Mouse (Mus musculus) intestine, postnatal 0 days (tissue): ENCODE results near the gene Galnt10. TPM values are rescaled to one million over a fixed set of nuclear protein-coding genes. Genes with fewer than 3 reads are reported as not detected.

Source experiments
- ATAC-seq: fragments of 200-750 bp; cut with Nextera tagmentation; 2 replicates; pipeline ENCODE4 v1.8.0; 2017; ENCODE audit warnings: mild to moderate bottlenecking, moderate TSS enrichment, moderate library complexity
- H3K27ac ChIP-seq: fragments of 300-500 bp; sonication (generic); 2 replicates; pipeline ENCODE4 v1.5.1; 2014; ENCODE audit warnings: mild to moderate bottlenecking, low read depth, low read length, moderate library complexity
- H3K27me3 ChIP-seq: fragments of 300-500 bp; sonication (generic); replicated peaks from 2 replicates; pipeline ENCODE4 v1.6.1; 2014; ENCODE audit warnings: low read length, mixed read lengths; ENCODE audit not compliant: control insufficient read depth, insufficient read depth
- H3K36me3 ChIP-seq: fragments of 300-500 bp; sonication (generic); 2 replicates; pipeline ENCODE4 v1.6.1; 2014; ENCODE audit warnings: mild to moderate bottlenecking, moderate library complexity; ENCODE audit not compliant: control insufficient read depth, insufficient read depth
- H3K4me1 ChIP-seq: fragments of 300-500 bp; sonication (generic); replicated peaks from 2 replicates; pipeline ENCODE4 v1.6.1; 2014; ENCODE audit warnings: antibody characterized with exemption, low read length, mixed read lengths; ENCODE audit not compliant: control insufficient read depth, insufficient read depth
- H3K4me2 ChIP-seq: fragments of 300-500 bp; sonication (generic); replicated peaks from 2 replicates; pipeline ENCODE4 v1.6.1; 2014; ENCODE audit warnings: low read depth, mild to moderate bottlenecking, moderate library complexity
- H3K4me3 ChIP-seq: fragments of 300-500 bp; sonication (generic); 2 replicates; pipeline ENCODE4 v1.5.1; 2014; ENCODE audit warnings: low read depth, low read length
- H3K9ac ChIP-seq: fragments of 300-500 bp; sonication (generic); 2 replicates; pipeline ENCODE4 v1.6.1; 2014; ENCODE audit warnings: mild to moderate bottlenecking, low read depth, low read length
- H3K9me3 ChIP-seq: fragments of 300-500 bp; sonication (generic); 2 replicates; pipeline ENCODE4 v1.6.1; 2016; ENCODE audit warnings: mixed run types; ENCODE audit not compliant: control insufficient read depth
- CTCF ChIP-seq: sonication (generic); IDR thresholded peaks from 2 replicates; pipeline ENCODE4 v1.5.1; 2016; ENCODE audit warnings: low read depth, mild to moderate bottlenecking, control low read depth, antibody characterized with exemption, moderate library complexity
- WGBS: fragments of 180-500 bp; shearing (Covaris S2); extraction: QIAGEN DNeasy Blood & Tissue Kit; methylation state at CpG from one replicate; pipeline ENCODE4 v1.1.7; 2014; 5-methylcytosine and 5-hydroxymethylcytosine counted together
- polyA plus RNA-seq: library from polyadenylated mRNA; unstranded; fragments of >200 nt; fragmentation: Nextera tagmentation; extraction: Ambion mirVana; gene quantifications from 2 replicates; pipeline ENCODE4 v1.2.1, GENCODE M21; 2015

The Galnt10 gene
- polyA plus RNA-seq, 1 experiment from 2014 or later, result 22.5 TPM

GRCm38 (mm10) chr11:57797828-57798227 is 152.6 kb downstream of the Galnt10 start:
- WGBS, result 81% methylated on average over 9 of the region's 9 CpGs
- H3K4me1 ChIP-seq, result 0 out of 2 replicates have a peak, but pooled peaks cover 8% of the 10 kb centered on the region
- no peaks in the 10 kb centered on the region for H3K27me3 ChIP-seq
- no peaks in the 10 kb centered on the region for H3K9me3 ChIP-seq
- ATAC-seq, result no peak
- H3K4me3 ChIP-seq, result no peak overlapping the region
- no peak for TF ChIP-seq CTCF
- H3K27ac ChIP-seq, result no peak overlapping the region
- no peaks in the 10 kb centered on the region for H3K36me3 ChIP-seq
- H3K9ac ChIP-seq, result no peak overlapping the region
- H3K4me2 ChIP-seq, result no peak overlapping the region

DNA sequence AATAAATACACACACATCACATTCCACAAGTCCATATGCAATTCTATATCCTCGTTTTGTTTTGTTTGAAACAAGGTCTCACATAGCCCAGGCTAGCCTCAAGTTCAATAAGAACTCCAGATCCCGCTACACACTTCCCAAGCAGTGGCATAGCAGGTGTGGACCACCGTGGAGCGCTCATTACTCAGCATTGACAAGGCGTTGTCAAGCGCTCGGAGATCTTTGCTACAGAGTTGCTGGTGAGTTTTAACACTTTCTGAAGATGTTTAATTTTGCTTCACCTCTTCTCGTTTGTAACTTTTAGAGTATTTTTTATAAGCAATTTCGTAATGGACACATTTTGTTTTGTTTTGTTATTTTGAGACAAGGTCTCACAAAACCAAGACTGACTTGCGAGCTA is 154.2 kb downstream of the Galnt10 start:
- WGBS, result 87% methylated on average over 10 of the region's 10 CpGs
- TF ChIP-seq CTCF, result no peak
- H3K27ac ChIP-seq, result peak overlapping the region; percentile 89; the same call in 1 of the 2 replicates
- H3K9me3 ChIP-seq, result no peaks in the 10 kb centered on the region
- no peak overlapping the region for H3K4me2 ChIP-seq
- ATAC-seq, result no peak
- no peaks in the 10 kb centered on the region for H3K27me3 ChIP-seq
- no peaks in the 10 kb centered on the region for H3K36me3 ChIP-seq
- H3K4me3 ChIP-seq, result no peak overlapping the region
- H3K9ac ChIP-seq, result no peak overlapping the region
- H3K4me1 ChIP-seq, result peaks cover 8% of the 10 kb centered on the region; the same call in 1 of the 2 replicates

GRCm38 (mm10) chr11:57800266-57800951 is 155.2 kb downstream of the Galnt10 start:
- Histone ChIP-seq H3K27ac (peak overlapping the region; percentile 89), H3K4me3 (peak overlapping the region; percentile 88), H3K9me3 (no peaks in the 10 kb centered on the region), H3K36me3 (no peaks in the 10 kb centered on the region), H3K4me1 (peaks cover 8% of the 10 kb centered on the region; the same call in 1 of the 2 replicates), H3K27me3 (no peaks in the 10 kb centered on the region), H3K4me2 (peak overlapping the region; percentile 97), H3K9ac (peak overlapping the region; percentile 90)
- TF ChIP-seq CTCF, result no peak
- peak; percentile 37 for ATAC-seq
- 11% methylated on average over 22 of the region's 22 CpGs for WGBS

GRCm38 (mm10) chr11:57800971-57801765 is 155.9 kb downstream of the Galnt10 start, which contains the start of gene Sap30l:
TSS of gene Sap30l (plus strand) at chr11:57801637.
- peak; percentile 95 for ATAC-seq
- H3K4me3 ChIP-seq, result peak within 1 kb of the TSS; percentile 88
- H3K4me1 ChIP-seq, result peaks cover 8% of the 10 kb centered on the region; the same call in 1 of the 2 replicates
- TF ChIP-seq CTCF, result no peak
- H3K36me3 ChIP-seq, result peaks cover 4% of the 10 kb centered on the region; the same call in 1 of the 2 replicates
- H3K9me3 ChIP-seq, result no peaks in the 10 kb centered on the region
- WGBS, result under 1% methylated on average over 65 of the region's 66 CpGs
- H3K27me3 ChIP-seq, result no peaks in the 10 kb centered on the region
- peak within 1 kb of the TSS; percentile 89 for H3K27ac ChIP-seq
- peak within 1 kb of the TSS; percentile 90 for H3K9ac ChIP-seq
- H3K4me2 ChIP-seq, result peak within 1 kb of the TSS; percentile 97

- H3K36me3 ChIP-seq, result peaks cover 9% of the 10 kb centered on the region; the same call in 1 of the 2 replicates
- H3K4me3 ChIP-seq, result peak overlapping the region; percentile 88
- H3K27me3 ChIP-seq, result no peaks in the 10 kb centered on the region
- no peaks in the 10 kb centered on the region for H3K9me3 ChIP-seq
- peak overlapping the region; percentile 97 for H3K4me2 ChIP-seq
- peak overlapping the region; percentile 90 for H3K9ac ChIP-seq
- peaks cover 8% of the 10 kb centered on the region; the same call in 1 of the 2 replicates for H3K4me1 ChIP-seq
- H3K27ac ChIP-seq, result peak overlapping the region; percentile 83
- WGBS, result under 1% methylated on average over 58 of the region's 85 CpGs
- ATAC-seq, result no peak; the same call in 1 of the 2 replicates
- TF ChIP-seq CTCF, result peak; percentile 8; the same call in 1 of the 2 replicates
Measured at GRCm38 (mm10) chr11:57801766-57802510, 156.7 kb downstream of the Galnt10 start.
